Mouse (Mus musculus) forebrain, postnatal 0 days (tissue): Measurements from ENCODE around the gene C2cd2. TPM values are rescaled to one million over a fixed set of nuclear protein-coding genes. Genes with fewer than 3 reads are reported as not detected.
A peak's percentile ranks its signal among the peaks of the same experiment; 100 is the strongest.

ENCODE experiments used
- ATAC-seq: fragments of 200-750 bp; cut with Nextera tagmentation; 2 replicates; pipeline ENCODE4 v1.8.0; 2017; ENCODE audit warnings: mild to moderate bottlenecking, moderate library complexity
- DNase-seq: peaks from one replicate; pipeline ENCODE4 v3.0.0-alpha.2; 2015
- H3K27ac ChIP-seq: fragments of 300-500 bp; sonication (generic); 2 replicates; pipeline ENCODE4 v1.5.1; 2014; ENCODE audit warnings: low read depth, mild to moderate bottlenecking, antibody characterized with exemption, low read length, moderate library complexity, mixed read lengths
- H3K27me3 ChIP-seq: fragments of 300-500 bp; sonication (generic); 2 replicates; pipeline ENCODE4 v1.6.1; 2014; ENCODE audit warnings: mild to moderate bottlenecking, low read length, mixed read lengths; ENCODE audit not compliant: insufficient read depth
- H3K36me3 ChIP-seq: fragments of 300-500 bp; sonication (generic); 2 replicates; pipeline ENCODE4 v1.6.1; 2014; ENCODE audit warnings: mild to moderate bottlenecking, moderate library complexity; ENCODE audit not compliant: insufficient read depth
- H3K4me1 ChIP-seq: fragments of 300-500 bp; sonication (generic); 2 replicates; pipeline ENCODE4 v1.6.1; 2014; ENCODE audit warnings: antibody characterized with exemption; ENCODE audit not compliant: insufficient read depth
- H3K4me2 ChIP-seq: fragments of 300-500 bp; sonication (generic); 2 replicates; pipeline ENCODE4 v1.6.1; 2014; ENCODE audit warnings: low read depth, mild to moderate bottlenecking, moderate library complexity
- H3K4me3 ChIP-seq: fragments of 300-500 bp; sonication (generic); 2 replicates; pipeline ENCODE4 v1.5.1; 2014; ENCODE audit warnings: low read depth, low read length, mixed read lengths
- H3K9ac ChIP-seq: fragments of 300-500 bp; sonication (generic); 2 replicates; pipeline ENCODE4 v1.6.1; 2014; ENCODE audit warnings: mild to moderate bottlenecking
- H3K9me3 ChIP-seq: fragments of 300-500 bp; sonication (generic); 2 replicates; pipeline ENCODE4 v1.6.1; 2016; ENCODE audit warnings: low read length
- CTCF ChIP-seq: sonication (generic); IDR thresholded peaks from 2 replicates; pipeline ENCODE4 v1.5.1; 2016; ENCODE audit warnings: antibody characterized with exemption, control low read depth, low read depth
- WGBS: fragments of 180-500 bp; shearing (Covaris S2); extraction: QIAGEN DNeasy Blood & Tissue Kit; methylation state at CpG from one replicate; pipeline ENCODE4 v1.1.7; 2014; 5-methylcytosine and 5-hydroxymethylcytosine counted together
- polyA plus RNA-seq: library from polyadenylated mRNA; unstranded; fragments of >200 nt; fragmentation: Nextera tagmentation; extraction: Ambion mirVana; gene quantifications from 2 replicates; pipeline ENCODE4 v1.2.1, GENCODE M21; 2015
- total RNA-seq: library from RNA; depleted of rRNA; stranded (reverse); fragments of >200 nt; gene quantifications from 2 replicates; pipeline ENCODE4 v1.2.3, GENCODE M21; 2014

C2cd2 gene
- total and polyA plus RNA-seq, 2 experiments from 2014 or later, result 11.9 to 13.3 TPM

GRCm38 (mm10) chr16:97851061-97851740 is 111.2 kb downstream of the C2cd2 start:
- peaks cover 10% of the 10 kb centered on the region; the same call in 1 of the 2 replicates for H3K4me1 ChIP-seq
- H3K9me3 ChIP-seq, result no peaks in the 10 kb centered on the region
- H3K36me3 ChIP-seq, result peaks cover 9% of the 10 kb centered on the region; the same call in 1 of the 2 replicates
- WGBS, result 2% methylated on average over 70 of the region's 77 CpGs
- ATAC-seq (peak; percentile 88), DNase-seq (peak; percentile 88)
- H3K27me3 ChIP-seq, result no peaks in the 10 kb centered on the region
- peak overlapping the region; percentile 62 for H3K4me2 ChIP-seq
- H3K4me3 ChIP-seq, result peak overlapping the region; percentile 76
- peak overlapping the region; percentile 80 for H3K9ac ChIP-seq
- TF ChIP-seq CTCF, result no peak
- H3K27ac ChIP-seq, result peak overlapping the region; percentile 99

- ATAC-seq, result peak; percentile 81
- Histone ChIP-seq H3K4me2 (peak overlapping the region; percentile 62), H3K4me1 (peaks cover 10% of the 10 kb centered on the region; the same call in 1 of the 2 replicates), H3K27ac (peak overlapping the region; percentile 99), H3K9ac (peak overlapping the region; percentile 80), H3K4me3 (peak overlapping the region; percentile 76), H3K9me3 (no peaks in the 10 kb centered on the region), H3K36me3 (peaks cover 9% of the 10 kb centered on the region; the same call in 1 of the 2 replicates), H3K27me3 (no peaks in the 10 kb centered on the region)
- TF ChIP-seq CTCF, result no peak
- peak; percentile 79 for DNase-seq
- under 1% methylated on average over 11 of the region's 11 CpGs for WGBS
Measured at GRCm38 (mm10) chr16:97850667-97851060, 111.7 kb downstream of the C2cd2 start.

- no peak for TF ChIP-seq CTCF
- WGBS, result 87% methylated on average over 6 of the region's 6 CpGs
Measured at GRCm38 (mm10) chr16:97848832-97849231, 113.6 kb downstream of the C2cd2 start.

GRCm38 (mm10) chr16:97844967-97845937 is 117.1 kb downstream of the C2cd2 start:
- Histone ChIP-seq H3K4me2 (no peak overlapping the region), H3K4me1 (peaks cover 7% of the 10 kb centered on the region; the same call in 1 of the 2 replicates), H3K9ac (no peak overlapping the region), H3K27me3 (no peaks in the 10 kb centered on the region), H3K36me3 (peaks cover 9% of the 10 kb centered on the region; the same call in 1 of the 2 replicates), H3K9me3 (no peaks in the 10 kb centered on the region), H3K27ac (no peak overlapping the region), H3K4me3 (no peak overlapping the region)
- 91% methylated on average over 12 of the region's 12 CpGs for WGBS
- TF ChIP-seq CTCF, result no peak
- DNase-seq (no peak), ATAC-seq (no peak)

More at GRCm38 (mm10) chr16:97848832-97849231, 113.6 kb downstream of the C2cd2 start:
- Histone ChIP-seq H3K9ac (0 out of 2 replicates have a peak overlapping the region, but pooled peaks have one; percentile 10), H3K27me3 (no peaks in the 10 kb centered on the region), H3K4me3 (no peak overlapping the region), H3K4me1 (peaks cover 10% of the 10 kb centered on the region; the same call in 1 of the 2 replicates), H3K36me3 (peaks cover 9% of the 10 kb centered on the region; the same call in 1 of the 2 replicates), H3K4me2 (no peak overlapping the region), H3K9me3 (no peaks in the 10 kb centered on the region), H3K27ac (no peak overlapping the region)
- ATAC-seq, result no peak
- DNase-seq, result no peak

- Histone ChIP-seq H3K4me1 (no peaks in the 10 kb centered on the region), H3K27me3 (no peaks in the 10 kb centered on the region), H3K9me3 (no peaks in the 10 kb centered on the region), H3K4me2 (no peak overlapping the region), H3K27ac (no peak overlapping the region), H3K9ac (no peak overlapping the region), H3K4me3 (no peak overlapping the region), H3K36me3 (peaks cover 85% of the 10 kb centered on the region)
- 92% methylated on average over 3 of the region's 3 CpGs for WGBS
- no peak for ATAC-seq
- DNase-seq, result no peak
- TF ChIP-seq CTCF, result no peak
Measured at GRCm38 (mm10) chr16:97832154-97832553, 130.2 kb downstream of the C2cd2 start.

GRCm38 (mm10) chr16:97828207-97828606 is 134.2 kb downstream of the C2cd2 start:
- H3K27me3 ChIP-seq, result no peaks in the 10 kb centered on the region
- no peaks in the 10 kb centered on the region for H3K4me1 ChIP-seq
- H3K27ac ChIP-seq, result no peak overlapping the region
- no peak for ATAC-seq
- no peak overlapping the region for H3K4me3 ChIP-seq
- no peak for DNase-seq
- no peaks in the 10 kb centered on the region for H3K9me3 ChIP-seq
- no peak overlapping the region for H3K4me2 ChIP-seq
- WGBS, result 100% methylated on average over 1 of the region's 1 CpGs
- H3K9ac ChIP-seq, result no peak overlapping the region
- TF ChIP-seq CTCF, result no peak
- peaks cover 65% of the 10 kb centered on the region for H3K36me3 ChIP-seq
